Mouse (Mus musculus): ENCODE data around the gene Phykpl. TPM values are rescaled to one million over a fixed set of nuclear protein-coding genes. Genes with fewer than 3 reads are reported as not detected.

Phykpl gene
- polyA plus RNA-seq, 1 experiment from 2014 or later: 12.4 TPM

GRCm38 (mm10) chr11:51587059-51587458 is 2.5 kb downstream of the Phykpl start:
- WGBS: 83% methylated on average over 1 of the region's 1 CpGs
- Histone ChIP-seq H3K4me1 (replicated peaks) (peaks cover 23% of the 10 kb centered on the region), H3K9ac (no peak overlapping the region), H3K4me2 (no peak overlapping the region), H3K27ac (no peak overlapping the region), H3K4me3 (no peak overlapping the region), H3K9me3 (replicated peaks) (no peaks in the 10 kb centered on the region), H3K27me3 (no peaks in the 10 kb centered on the region), H3K36me3 (peaks cover 44% of the 10 kb centered on the region)
- ATAC-seq (replicated peaks; ENCODE audit: insufficient number of reproducible peaks, insufficient read depth, low FRiP score, low read depth): no peak

DNA sequence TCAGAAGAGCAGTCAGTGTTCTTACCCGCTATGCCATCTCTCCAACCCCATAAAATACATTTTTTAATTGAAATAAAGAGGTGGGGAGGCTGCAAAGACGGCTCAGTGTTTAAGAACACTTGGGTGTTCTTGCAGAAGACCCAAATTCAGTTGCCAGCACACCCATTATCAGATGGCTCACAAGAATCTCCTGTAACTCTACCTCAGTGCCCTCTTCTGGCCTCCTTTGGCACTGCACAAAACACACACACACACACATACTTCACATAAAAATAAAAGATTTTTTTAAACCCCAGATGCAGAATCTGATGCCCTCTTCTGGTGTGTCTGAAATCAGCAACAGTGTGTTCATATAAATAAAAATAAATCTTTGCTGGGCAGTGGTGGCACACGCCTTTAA is 4.3 kb downstream of the Phykpl start:
- H3K9ac ChIP-seq: no peak overlapping the region
- no peak for ATAC-seq (replicated peaks; ENCODE audit: insufficient number of reproducible peaks, insufficient read depth, low FRiP score, low read depth)
- no peaks in the 10 kb centered on the region for H3K27me3 ChIP-seq
- no peak overlapping the region for H3K4me3 ChIP-seq
- no peaks in the 10 kb centered on the region for H3K9me3 ChIP-seq (replicated peaks)
- H3K4me2 ChIP-seq: no peak overlapping the region
- no peak overlapping the region for H3K27ac ChIP-seq
- H3K36me3 ChIP-seq: peaks cover 62% of the 10 kb centered on the region
- peaks cover 17% of the 10 kb centered on the region for H3K4me1 ChIP-seq (replicated peaks)
- 94% methylated on average over 3 of the region's 3 CpGs for WGBS

GRCm38 (mm10) chr11:51590002-51590401 is 5.4 kb downstream of the Phykpl start:
- H3K27ac ChIP-seq: no peak overlapping the region
- H3K9ac ChIP-seq: no peak overlapping the region
- ATAC-seq (replicated peaks; ENCODE audit: insufficient number of reproducible peaks, insufficient read depth, low FRiP score, low read depth): no peak
- no peak overlapping the region for H3K4me2 ChIP-seq
- H3K9me3 ChIP-seq (replicated peaks): no peaks in the 10 kb centered on the region
- peaks cover 72% of the 10 kb centered on the region for H3K36me3 ChIP-seq
- H3K4me3 ChIP-seq: no peak overlapping the region
- peaks cover 15% of the 10 kb centered on the region for H3K4me1 ChIP-seq (replicated peaks)
- H3K27me3 ChIP-seq: no peaks in the 10 kb centered on the region

DNA sequence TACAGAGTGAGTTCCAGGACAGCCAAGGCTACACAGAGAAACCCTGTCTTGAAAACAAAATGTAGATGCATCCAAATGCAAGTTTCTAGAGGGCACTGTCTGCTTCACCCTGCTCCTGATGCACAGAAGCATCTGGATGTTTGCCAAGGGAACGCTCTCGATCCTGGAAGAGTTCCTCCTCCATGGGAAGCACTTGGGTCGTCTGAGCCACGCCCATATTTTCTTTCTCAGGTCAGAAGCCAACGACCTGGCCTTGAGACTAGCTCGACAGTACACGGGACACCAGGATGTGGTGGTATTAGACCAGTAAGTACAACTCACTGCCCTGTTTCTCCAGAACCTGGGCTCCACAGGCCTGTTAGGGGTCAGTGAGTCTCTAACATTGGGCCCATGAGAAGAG is 6.6 kb downstream of the Phykpl start:
- Histone ChIP-seq H3K4me3 (no peak overlapping the region), H3K27me3 (no peaks in the 10 kb centered on the region), H3K4me2 (no peak overlapping the region), H3K9ac (no peak overlapping the region), H3K27ac (no peak overlapping the region), H3K36me3 (peaks cover 83% of the 10 kb centered on the region), H3K9me3 (replicated peaks) (no peaks in the 10 kb centered on the region), H3K4me1 (replicated peaks) (peaks cover 5% of the 10 kb centered on the region; the same call in 1 of the 2 replicates)
- ATAC-seq (replicated peaks; ENCODE audit: insufficient number of reproducible peaks, insufficient read depth, low FRiP score, low read depth): no peak
- 49% methylated on average over 7 of the region's 7 CpGs for WGBS

DNA sequence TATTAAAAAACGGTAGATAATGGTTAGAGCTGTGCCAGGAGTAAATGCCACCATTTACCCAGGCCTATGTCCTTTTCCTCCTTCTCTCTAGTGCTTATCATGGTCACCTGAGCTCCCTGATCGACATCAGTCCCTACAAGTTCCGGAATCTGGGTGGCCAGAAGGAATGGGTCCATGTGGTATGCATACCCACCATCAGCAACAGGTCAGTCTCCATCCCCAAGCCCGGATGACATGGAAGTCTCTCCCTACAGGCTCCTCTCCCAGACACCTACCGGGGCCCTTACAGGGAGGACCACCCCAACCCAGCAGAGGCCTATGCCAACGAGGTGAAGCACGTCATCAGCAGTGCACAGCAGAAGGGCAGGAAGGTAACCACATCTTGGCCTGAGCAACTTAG is 7.4 kb downstream of the Phykpl start:
- no peak overlapping the region for H3K4me2 ChIP-seq
- no peak for ATAC-seq (replicated peaks; ENCODE audit: insufficient number of reproducible peaks, insufficient read depth, low FRiP score, low read depth)
- H3K4me3 ChIP-seq: no peak overlapping the region
- H3K9me3 ChIP-seq (replicated peaks): no peaks in the 10 kb centered on the region
- WGBS: 82% methylated on average over 7 of the region's 7 CpGs
- H3K27ac ChIP-seq: no peak overlapping the region
- H3K36me3 ChIP-seq: peaks cover 87% of the 10 kb centered on the region
- H3K9ac ChIP-seq: no peak overlapping the region
- H3K27me3 ChIP-seq: no peaks in the 10 kb centered on the region
- H3K4me1 ChIP-seq (replicated peaks): peaks cover 3% of the 10 kb centered on the region; the same call in 1 of the 2 replicates

DNA sequence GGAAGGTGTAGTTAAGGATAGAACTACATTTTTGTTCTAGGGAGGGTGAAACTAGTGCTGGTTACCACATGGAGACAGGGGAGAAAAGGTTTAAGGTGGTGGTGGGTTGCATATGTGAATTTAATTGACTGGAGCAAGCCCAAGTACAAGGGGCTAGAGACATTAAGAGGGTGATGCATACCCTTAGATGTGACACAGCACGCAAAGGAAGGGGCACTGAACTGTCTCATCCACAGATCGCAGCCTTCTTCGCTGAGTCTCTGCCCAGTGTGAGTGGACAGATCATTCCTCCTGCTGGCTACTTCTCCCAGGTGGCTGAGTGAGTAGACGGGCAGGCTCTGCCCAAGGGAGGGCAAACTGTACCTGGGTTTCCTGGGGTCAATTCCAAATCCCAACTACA is 8.8 kb downstream of the Phykpl start:
- no peak overlapping the region for H3K4me3 ChIP-seq
- H3K9ac ChIP-seq: no peak overlapping the region
- no peaks in the 10 kb centered on the region for H3K27me3 ChIP-seq
- ATAC-seq (replicated peaks; ENCODE audit: insufficient number of reproducible peaks, insufficient read depth, low FRiP score, low read depth): no peak
- 92% methylated on average over 4 of the region's 4 CpGs for WGBS
- no peak overlapping the region for H3K27ac ChIP-seq
- 0 out of 2 replicates have a peak, but pooled peaks cover 3% of the 10 kb centered on the region for H3K4me1 ChIP-seq (replicated peaks)
- H3K36me3 ChIP-seq: peaks cover 88% of the 10 kb centered on the region
- no peaks in the 10 kb centered on the region for H3K9me3 ChIP-seq (replicated peaks)
- H3K4me2 ChIP-seq: no peak overlapping the region

DNA sequence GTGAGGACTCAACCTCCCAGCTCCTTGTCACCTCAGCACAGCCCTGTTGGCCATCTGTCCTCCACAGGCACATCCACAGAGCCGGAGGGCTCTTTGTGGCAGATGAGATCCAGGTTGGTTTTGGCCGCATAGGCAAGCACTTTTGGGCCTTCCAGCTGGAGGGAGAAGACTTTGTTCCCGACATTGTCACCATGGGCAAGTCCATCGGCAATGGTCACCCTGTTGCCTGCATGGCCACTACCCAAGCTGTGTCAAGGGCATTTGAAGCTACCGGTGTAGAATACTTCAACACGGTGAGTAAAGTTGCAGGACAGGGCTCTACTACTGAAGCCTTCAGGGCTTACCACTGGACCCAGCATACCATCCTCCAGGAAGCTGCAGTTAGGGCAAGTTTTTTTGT is 9.3 kb downstream of the Phykpl start:
- H3K4me2 ChIP-seq: no peak overlapping the region
- no peak overlapping the region for H3K9ac ChIP-seq
- H3K4me3 ChIP-seq: no peak overlapping the region
- peaks cover 90% of the 10 kb centered on the region for H3K36me3 ChIP-seq
- ATAC-seq (replicated peaks; ENCODE audit: insufficient number of reproducible peaks, insufficient read depth, low FRiP score, low read depth): no peak
- 0 out of 2 replicates have a peak, but pooled peaks cover 3% of the 10 kb centered on the region for H3K4me1 ChIP-seq (replicated peaks)
- no peak overlapping the region for H3K27ac ChIP-seq
- WGBS: 86% methylated on average over 6 of the region's 6 CpGs
- H3K9me3 ChIP-seq (replicated peaks): no peaks in the 10 kb centered on the region
- no peaks in the 10 kb centered on the region for H3K27me3 ChIP-seq

DNA sequence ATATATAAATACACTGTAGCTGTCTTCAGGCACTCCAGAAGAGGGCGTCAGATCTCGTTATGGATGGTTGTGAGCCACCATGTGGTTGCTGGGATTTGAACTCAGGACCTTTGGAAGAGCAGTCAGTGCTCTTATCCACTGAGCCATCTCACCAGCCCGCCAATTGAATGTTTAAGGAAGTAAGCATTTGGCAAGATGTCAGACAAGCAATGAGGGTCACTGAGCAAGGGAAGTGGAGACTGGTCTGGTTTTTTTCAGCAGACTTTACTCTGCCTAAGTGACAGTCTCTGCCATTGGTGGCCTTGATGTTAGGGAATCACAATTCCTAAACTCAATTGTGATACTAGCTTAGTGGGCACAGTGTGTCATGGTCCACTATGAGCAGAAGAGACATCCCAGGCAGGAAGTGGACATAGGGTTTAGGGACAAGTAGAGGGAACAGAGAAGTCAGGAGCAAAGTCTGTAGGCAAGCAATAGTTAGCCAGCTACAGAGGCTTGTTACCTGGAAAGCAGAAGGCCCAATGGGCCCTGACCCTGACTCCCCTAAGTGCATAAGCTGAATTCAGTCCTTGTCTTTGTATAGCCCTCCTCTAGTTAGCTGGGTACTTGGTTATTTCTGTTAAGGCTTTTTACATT is 10.3 kb downstream of the Phykpl start:
- Histone ChIP-seq H3K9me3 (replicated peaks) (no peaks in the 10 kb centered on the region), H3K36me3 (peaks cover 90% of the 10 kb centered on the region), H3K27me3 (no peaks in the 10 kb centered on the region), H3K4me3 (no peak overlapping the region), H3K4me1 (replicated peaks) (0 out of 2 replicates have a peak, but pooled peaks cover 3% of the 10 kb centered on the region), H3K9ac (no peak overlapping the region), H3K4me2 (no peak overlapping the region), H3K27ac (no peak overlapping the region)
- 60% methylated on average over 3 of the region's 3 CpGs for WGBS
- no peak for ATAC-seq (replicated peaks; ENCODE audit: insufficient number of reproducible peaks, insufficient read depth, low FRiP score, low read depth)

GRCm38 (mm10) chr11:51595459-51596083 is 11.0 kb downstream of the Phykpl start:
- no peaks in the 10 kb centered on the region for H3K9me3 ChIP-seq (replicated peaks)
- no peak overlapping the region for H3K4me2 ChIP-seq
- no peak overlapping the region for H3K27ac ChIP-seq
- no peak overlapping the region for H3K9ac ChIP-seq
- ATAC-seq (replicated peaks; ENCODE audit: insufficient number of reproducible peaks, insufficient read depth, low FRiP score, low read depth): no peak
- 0 out of 2 replicates have a peak, but pooled peaks cover 3% of the 10 kb centered on the region for H3K4me1 ChIP-seq (replicated peaks)
- H3K36me3 ChIP-seq: peaks cover 93% of the 10 kb centered on the region
- H3K4me3 ChIP-seq: no peak overlapping the region
- WGBS: 84% methylated on average over 1 of the region's 1 CpGs
- no peaks in the 10 kb centered on the region for H3K27me3 ChIP-seq

- Histone ChIP-seq H3K27me3 (no peaks in the 10 kb centered on the region), H3K36me3 (peaks cover 98% of the 10 kb centered on the region), H3K27ac (no peak overlapping the region), H3K9me3 (replicated peaks) (no peaks in the 10 kb centered on the region), H3K4me1 (replicated peaks) (peaks cover 4% of the 10 kb centered on the region; the same call in 1 of the 2 replicates), H3K4me2 (no peak overlapping the region), H3K9ac (no peak overlapping the region), H3K4me3 (no peak overlapping the region)
- WGBS: 72% methylated on average over 2 of the region's 2 CpGs
- no peak for ATAC-seq (replicated peaks; ENCODE audit: insufficient number of reproducible peaks, insufficient read depth, low FRiP score, low read depth)
Measured at GRCm38 (mm10) chr11:51597553-51597952, 13.0 kb downstream of the Phykpl start.

DNA sequence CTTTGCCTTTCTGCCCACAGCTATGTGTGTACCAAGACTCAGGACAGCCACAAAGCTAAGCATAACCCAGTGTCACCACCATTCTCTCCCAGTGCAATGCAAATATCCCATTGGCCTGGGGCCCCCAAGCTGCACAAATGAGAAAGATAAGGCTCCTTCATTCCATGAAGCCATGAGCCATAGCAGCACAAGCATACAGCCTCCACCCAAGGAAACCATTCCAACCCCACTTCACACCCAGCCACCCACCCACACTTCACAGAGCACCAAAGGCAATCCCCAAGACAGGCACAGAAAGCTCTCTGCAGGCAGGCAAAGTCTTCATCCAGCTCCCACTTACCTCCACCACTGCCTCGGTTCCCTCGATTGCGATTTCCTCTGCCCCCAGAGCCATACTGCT is 17.7 kb downstream of the Phykpl start:
- H3K9ac ChIP-seq: no peak overlapping the region
- no peaks in the 10 kb centered on the region for H3K27me3 ChIP-seq
- H3K36me3 ChIP-seq: peaks cover 76% of the 10 kb centered on the region
- no peak overlapping the region for H3K4me3 ChIP-seq
- H3K9me3 ChIP-seq (replicated peaks): no peaks in the 10 kb centered on the region
- 82% methylated on average over 3 of the region's 3 CpGs for WGBS
- H3K27ac ChIP-seq: no peak overlapping the region
- no peak overlapping the region for H3K4me2 ChIP-seq
- peaks cover 27% of the 10 kb centered on the region for H3K4me1 ChIP-seq (replicated peaks)
- ATAC-seq (replicated peaks; ENCODE audit: insufficient number of reproducible peaks, insufficient read depth, low FRiP score, low read depth): no peak

All from heart, embryonic 15.5 days (tissue).